Mouse (Mus musculus) inflammation-experienced regulatory T-cells, adult 6 months (primary cell): Measurements from ENCODE around the gene Rnaset2a. TPM values are rescaled to one million over a fixed set of nuclear protein-coding genes. Genes with fewer than 3 reads are reported as not detected.
"Not testable (repeated sequence)": the region's sequence is repeated elsewhere in the genome, so short reads cannot be mapped to it uniquely, and the experiment has no call there.

Experiments
- ATAC-seq: one replicate; pipeline ENCODE4 v1.8.0; 2017
- polyA plus RNA-seq, 3 experiments: library from polyadenylated mRNA; unstranded; fragments of 100-300 nt; shearing (Covaris generic); gene quantifications; one replicate each; pipeline ENCODE4 v1.2.1; 2017

The Rnaset2a gene
- 10 to 100 TPM; 41.7 to 52.1 (median 51.3) TPM for polyA plus RNA-seq

DNA sequence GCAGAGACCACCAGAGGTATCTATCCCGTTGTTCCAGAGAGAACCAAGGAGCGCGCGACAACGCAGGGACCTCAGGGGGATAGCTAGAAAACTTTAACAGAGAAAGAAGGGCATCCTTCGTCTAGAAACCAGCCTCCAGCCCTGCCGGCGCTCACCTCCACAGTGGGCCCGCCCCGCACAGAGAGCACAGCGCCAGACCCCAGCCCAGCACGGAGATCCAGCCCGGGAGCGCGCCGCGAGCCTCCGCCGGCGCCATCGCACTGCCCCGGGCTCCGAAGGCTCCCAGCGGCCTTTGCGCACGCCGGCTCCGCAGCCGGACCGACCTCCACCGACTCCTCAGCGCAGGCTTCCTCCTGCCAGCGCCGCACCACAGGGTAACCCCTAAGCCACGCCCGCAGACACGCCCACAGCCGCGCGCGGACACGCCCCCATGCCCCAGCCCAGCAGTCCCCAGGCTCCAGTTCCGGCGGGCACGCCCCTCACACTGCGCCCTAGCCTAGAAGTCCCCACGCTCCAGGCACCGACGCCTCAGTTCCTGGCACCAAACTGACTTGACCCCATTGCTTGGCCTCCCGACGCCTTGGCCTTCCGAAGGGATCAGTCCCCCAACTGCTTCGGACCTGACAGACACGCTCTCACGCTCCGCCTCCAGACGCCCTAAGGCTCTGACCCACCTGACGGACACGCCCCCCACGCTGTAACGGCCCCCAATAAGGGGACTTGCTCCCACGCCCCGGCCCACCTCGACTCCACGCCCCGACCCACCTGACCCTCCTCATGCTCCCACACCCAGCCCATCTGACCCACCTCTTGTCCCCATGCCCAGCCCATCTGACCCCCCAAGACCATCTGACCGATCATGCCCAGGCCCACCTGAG is at the start of gene Rnaset2a, which contains the start of gene Gm49673:
Gene Rnaset2a, minus strand, starts transcription at position 659 of the 878 bp plus-strand sequence.
Gene Gm49673, minus strand, starts transcription at position 350 of the 878 bp plus-strand sequence.
- peak; percentile 96 for ATAC-seq

DNA sequence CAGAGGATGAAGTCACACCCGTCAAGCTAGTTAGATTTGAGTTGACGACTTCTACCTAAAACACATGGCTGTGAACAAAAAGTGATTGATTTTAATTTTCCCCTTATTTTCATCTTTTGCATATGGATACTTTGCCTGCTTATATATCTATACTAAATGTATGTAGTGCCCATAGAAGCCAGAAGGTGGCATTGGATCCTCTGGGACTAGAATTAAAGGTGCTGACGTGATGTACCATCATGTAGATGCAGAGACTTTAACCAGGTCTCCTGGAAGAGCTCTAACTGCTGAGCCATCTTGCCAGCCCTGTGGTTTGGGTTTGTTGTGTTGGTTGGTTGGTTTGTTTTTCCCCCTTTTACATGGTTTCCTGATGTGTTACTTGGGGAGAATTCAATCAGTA is 49.8 kb upstream of the Rnaset2a start:
- ATAC-seq: peak; percentile 65

DNA sequence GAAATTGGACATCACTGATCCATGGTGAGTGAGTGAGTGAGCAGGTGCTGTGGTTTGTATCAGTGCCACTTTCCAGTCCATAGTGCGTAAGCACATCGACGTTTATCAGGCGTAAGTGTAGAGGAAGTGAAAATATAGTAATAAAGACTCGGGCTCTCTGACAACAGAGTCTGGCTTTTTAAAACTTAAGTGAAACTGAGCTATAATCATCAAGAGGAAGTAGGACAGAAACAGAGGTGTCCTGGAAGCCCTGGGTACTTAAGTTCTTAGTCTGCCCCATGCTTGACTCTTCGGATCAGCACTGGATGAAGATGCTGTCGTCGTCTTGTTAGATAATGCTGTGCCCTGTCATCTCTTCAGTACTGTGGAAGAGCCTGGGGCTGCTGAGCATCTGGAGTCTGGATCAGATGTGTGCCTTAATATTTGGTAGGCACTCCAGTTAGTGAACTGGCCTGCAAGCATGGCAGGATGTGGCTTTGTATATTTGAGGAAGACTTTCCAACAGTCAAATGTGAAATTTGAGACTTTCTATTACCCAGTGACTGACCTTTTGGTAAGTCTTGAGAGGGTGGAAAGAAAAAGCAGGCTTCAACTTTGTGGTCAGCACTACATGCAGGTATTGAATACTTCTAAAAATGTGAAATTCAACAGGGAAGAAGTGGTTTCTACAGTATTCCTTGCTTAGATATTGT is 47.9 kb upstream of the Rnaset2a start:
- ATAC-seq: peak; percentile 73

DNA sequence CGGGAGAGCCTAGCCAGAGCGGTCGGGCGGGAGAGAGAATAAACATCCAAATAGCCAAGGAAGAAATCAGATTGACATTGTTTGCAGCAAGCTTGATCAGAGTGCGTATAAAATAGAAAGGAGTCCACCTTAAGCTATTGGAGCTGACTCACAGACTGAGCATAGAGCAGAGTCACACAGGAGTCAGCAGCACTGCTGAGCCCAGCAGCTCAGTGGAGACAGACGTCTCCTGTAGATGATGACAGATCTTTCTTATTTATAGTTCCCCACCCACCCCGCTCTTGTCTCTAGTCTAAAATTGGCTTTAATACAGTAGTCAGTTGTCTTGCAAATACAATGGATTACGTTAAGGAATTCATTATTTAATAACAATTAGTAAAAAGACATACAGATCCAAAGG is 45.8 kb upstream of the Rnaset2a start:
- ATAC-seq: no peak

DNA sequence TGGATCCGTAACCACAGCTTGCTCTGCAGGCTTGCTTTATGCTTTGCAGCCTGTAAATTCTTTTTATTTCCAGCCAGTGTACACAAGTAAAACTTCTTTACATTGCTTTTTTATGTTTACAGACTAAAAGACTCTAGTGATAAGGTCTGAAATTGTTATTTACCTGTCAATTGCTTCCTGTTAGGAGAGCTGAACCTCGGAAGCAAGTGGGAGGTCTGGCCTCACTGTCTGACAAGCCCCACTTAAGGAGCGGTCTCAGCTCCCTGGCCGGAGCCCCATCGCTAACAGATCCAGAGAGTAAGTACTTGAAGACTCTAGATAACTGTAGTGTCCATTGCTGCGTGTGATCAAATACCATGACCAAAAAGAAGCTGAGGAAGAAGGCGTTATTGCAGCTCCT is 36.3 kb upstream of the Rnaset2a start:
- ATAC-seq: no peak

DNA sequence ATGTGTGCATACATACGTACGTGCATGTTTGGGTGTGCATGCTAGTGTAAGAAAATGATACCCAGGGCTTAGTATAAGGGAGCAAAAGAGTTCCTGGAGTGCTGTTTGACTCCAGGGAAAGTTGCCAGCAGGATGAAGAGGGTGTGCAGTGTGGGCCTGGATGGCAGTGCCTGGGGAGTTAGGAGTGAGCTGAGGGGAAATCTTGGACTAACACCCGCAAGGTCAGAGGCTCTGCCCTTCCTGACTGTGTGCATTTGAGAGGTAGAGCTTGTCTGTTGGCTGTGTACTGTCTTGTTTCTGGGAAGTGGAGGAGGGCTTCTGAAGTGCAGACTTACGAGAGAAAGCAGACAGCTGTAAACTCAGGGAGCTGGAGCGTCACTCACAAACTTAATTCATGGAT is 35.9 kb upstream of the Rnaset2a start:
- ATAC-seq: no peak

DNA sequence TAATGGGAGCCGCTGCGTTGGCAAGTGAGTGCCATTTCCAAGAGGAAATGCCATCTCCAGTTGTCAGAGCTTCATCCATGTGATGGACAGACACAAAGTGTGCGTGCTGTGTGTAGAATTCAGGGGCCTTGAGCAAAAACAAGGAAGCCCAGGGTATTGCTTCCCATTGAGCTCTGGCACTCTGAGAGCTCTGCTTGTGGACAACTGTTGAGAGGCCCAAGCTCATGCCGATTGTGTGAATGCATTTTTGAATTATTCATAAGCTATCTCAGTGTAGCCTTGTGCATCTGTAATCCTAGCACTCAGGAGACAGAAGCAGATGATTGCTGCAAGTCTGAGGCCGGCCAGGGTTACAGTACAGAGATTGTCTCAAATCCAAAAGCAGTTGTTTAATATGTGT is 29.2 kb upstream of the Rnaset2a start:
- no peak for ATAC-seq

DNA sequence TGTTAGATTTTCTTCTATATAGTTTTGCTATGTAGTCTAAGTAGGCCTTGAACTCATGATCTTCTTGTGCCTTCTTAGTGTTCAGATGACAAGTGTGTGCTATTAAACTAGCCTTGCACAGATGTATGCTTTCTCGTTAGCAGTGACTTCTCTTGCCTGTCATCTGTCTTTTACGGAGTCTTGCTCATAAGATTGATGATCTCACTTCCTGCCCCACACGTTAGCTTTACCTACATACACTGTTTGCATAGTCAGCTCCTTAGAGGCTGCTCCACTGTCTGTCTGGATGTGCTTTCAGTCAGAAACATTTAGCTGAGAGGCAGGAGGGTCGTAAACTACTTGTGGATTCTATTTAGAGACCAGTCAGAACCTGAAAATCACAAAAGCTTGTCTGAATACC is 23.2 kb upstream of the Rnaset2a start:
- ATAC-seq: peak; percentile 87

DNA sequence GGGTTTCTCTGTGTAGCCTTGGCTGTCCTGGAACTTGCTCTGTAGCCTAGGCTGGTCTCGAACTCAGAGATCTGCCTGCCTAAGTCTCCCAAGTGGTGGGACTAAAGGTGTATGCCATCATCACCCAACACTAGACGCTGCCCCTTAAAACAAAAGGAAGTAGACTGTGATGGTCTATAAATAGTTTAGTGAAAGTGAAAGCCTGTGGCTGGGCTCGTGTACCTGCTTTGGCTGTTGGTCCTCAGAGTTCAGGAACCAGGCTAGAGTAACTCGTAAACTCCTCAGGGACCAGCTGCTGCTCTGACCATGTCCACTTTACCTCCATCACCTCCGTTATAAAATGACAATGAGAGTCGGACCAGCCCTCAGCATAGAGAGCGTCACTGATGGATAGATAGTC is 22.4 kb upstream of the Rnaset2a start:
- ATAC-seq: peak; percentile 18

DNA sequence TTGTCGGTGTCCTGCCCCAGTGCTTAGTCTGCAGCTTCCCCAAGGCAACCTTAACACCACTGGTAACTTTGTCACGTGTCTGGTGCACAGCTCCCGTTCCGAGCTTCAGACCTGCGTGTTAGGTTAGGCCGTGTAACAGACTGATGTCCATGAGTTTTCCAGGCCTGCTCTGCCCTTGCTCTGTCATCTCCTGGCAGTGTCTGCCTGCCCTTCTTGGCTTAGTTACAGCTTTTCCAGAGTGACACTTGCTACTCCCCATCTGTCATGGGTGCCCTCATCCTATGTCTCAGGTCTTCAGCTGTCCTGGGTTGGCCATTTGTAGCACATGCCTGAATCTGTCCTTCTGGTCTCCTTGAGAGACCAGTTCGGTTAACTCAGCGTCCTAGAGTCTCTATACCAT is 19.5 kb upstream of the Rnaset2a start:
- ATAC-seq: not testable (repeated sequence)

DNA sequence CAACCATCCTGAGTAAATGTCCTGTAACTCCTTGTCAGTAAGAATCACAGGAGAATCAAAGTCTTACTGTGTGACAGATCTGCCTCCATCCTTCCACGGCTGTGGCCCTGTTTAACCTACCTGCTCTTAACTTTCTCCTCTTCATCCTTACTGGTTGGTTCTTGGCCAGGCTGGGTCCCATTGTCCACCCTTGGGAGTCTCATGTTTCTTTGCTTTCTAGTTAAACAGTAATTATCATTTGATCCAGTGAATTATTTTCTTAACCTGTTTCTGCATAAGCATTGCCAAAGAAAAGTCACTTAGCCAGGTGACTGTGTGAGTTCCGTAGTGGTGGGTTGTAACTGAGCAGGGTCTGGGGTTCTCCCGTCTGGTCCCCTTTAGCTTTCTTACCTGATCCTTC is 18.6 kb upstream of the Rnaset2a start:
- not testable (repeated sequence) for ATAC-seq

DNA sequence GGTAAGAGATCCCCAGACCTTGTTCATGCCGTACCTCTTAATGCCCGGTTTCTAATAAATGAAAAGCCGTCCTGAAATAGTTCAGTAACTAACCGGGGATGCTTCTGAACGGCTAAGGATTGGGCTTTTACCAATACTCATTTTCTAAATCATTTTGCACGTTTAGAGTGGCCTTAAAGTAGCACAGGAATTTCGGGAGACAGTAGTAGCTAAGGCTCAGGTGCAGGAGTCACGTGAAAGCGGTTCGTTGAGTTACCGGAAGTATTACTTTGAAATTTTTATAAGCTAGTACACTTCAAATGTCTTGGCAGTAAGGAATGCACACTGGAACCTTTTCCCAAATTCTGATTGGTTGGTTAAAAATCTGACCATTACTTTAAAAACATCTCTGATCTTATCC is 18.1 kb upstream of the Rnaset2a start:
- not testable (repeated sequence) for ATAC-seq

DNA sequence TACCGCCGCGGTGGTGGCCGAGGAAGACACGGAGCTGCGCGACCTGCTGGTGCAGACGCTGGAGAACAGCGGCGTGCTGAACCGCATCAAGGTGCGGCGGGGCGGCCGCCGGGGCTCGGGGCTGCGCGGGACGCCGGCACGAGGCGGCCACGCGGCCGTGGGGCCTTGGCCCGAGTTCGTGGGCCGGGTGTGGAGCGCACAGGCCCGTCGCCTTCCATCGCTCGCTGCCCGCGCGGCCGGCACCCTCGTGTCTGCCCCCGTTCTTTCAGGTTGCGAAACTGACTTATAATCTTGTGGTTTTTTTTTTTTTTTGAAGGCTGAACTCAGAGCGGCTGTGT is 17.7 kb upstream of the Rnaset2a start:
- not testable (repeated sequence) for ATAC-seq

DNA sequence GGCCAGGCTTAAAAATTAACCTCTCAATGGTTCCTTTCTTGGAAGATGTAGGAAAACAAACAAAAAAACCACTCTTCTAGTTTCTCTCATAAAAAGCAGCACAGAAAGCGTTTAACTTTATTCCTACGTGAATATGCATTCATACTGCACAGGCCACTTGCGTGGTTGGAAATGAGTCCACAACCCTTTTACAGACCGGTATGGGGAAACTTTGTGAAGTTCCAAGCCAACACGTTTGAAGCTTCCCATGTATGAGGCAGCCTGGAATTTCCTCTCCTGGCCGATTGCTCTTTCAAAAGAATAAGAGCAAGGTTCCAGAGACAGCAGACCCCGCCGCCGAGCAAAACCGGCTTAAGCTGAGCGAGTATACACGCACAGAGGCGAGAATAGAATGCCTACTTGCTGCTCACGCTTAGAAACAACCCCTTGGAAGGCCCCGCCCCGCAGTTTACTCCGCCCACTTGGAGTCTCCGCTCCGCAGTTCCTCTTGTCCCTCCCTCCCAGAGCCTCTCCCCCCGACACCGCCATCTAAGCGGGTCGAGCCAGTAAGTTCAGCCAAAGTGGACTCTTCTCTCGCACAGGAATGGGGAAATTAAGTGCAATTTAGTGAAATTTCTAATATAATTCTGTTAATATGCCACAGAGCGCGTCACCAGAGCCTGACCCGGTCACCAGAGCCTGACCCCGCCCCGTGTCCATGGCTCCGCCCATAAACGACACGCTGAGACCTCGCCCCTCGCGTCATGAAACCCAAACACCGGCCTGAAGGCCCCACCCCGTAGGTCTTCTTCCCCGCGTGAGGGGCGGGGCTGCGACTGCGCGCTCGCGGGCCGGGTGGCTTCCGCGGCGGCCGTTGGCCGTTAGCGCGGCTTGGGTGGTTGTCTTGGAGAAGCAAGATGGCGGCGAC is 17.1 kb upstream of the Rnaset2a start, which contains the start of gene Fgfr1op:
Gene Fgfr1op, plus strand, starts transcription at position 801 of the 907 bp plus-strand sequence.
- ATAC-seq: peak; percentile 84

DNA sequence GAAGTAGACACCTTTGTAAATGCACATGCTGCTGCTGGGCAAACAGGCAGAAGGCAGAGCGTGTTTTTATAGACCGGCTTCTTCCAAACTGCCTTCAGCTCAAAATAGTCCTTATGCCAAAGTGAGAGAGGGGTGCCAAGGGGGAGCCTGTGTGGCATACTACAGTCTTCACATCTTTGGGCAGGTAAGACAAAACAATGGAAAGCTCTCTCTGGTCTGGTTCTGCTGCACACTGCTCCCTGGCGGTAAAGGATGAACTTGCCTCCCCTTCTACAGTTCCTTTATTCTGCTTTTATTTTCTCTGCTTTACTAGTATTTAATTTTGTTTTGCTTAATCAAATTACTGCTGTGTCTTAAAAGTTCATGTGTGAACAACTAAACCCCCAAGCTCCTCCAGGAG is 13.1 kb upstream of the Rnaset2a start:
- ATAC-seq: peak; percentile 13

DNA sequence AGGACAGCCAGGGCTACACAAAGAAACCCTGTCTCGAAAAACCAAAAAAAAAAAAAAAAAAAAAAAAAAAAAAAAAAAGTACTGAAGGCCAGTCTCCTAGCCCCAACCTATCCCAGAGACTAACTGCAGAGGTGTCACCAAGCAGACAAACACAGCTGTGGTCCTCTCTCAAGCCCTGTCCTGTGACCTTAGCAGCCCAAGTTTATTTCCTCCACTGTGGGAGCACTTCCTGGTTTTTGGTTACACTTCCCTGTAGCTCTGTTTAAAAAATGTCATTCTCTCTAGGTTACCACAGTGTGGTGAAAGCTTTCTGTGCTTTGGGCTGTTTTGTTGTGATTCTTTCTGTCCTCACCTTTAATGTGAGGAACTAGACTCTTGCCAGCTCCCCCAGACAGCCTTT is 10.7 kb upstream of the Rnaset2a start:
- ATAC-seq: not testable (repeated sequence)

DNA sequence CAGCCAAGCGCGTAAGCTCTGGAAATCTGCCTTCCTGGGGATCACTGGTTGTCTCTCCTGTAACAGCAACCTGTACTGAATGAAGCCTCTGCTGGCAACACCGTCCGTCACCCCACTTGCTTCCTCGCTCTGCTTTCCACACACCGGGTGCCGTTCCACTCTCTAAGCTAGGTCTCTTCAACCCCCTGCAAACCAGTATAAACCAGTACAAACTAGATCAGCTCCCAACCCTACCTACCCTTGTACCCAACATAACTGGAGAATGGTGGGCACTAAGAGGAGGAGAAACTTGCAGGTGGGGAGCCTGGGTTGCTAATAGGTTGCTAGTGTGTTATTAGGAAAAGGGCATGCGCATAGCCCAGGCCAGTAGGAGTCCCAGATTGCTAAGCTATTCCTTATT is 8.1 kb upstream of the Rnaset2a start:
- not testable (repeated sequence) for ATAC-seq

DNA sequence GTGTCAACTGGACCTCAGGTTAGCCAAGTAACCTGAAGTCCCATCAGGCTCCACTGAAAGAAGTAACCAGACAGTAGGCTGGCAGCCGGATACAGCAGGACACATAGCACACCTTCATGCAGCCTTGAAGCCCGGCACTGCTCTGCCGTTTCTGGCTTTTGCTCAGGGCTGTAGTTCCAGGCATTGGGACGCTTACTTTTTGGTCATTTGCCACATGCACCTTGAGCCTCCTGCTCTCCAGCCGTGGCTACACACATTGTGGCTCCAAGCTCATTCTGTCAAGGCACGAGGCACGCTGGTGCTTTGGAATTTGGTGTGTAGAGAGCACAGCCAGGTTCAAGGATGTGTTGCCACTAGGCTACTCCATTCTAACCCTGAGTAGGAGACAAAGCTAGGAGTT is 7.1 kb upstream of the Rnaset2a start:
- ATAC-seq: not testable (repeated sequence)

DNA sequence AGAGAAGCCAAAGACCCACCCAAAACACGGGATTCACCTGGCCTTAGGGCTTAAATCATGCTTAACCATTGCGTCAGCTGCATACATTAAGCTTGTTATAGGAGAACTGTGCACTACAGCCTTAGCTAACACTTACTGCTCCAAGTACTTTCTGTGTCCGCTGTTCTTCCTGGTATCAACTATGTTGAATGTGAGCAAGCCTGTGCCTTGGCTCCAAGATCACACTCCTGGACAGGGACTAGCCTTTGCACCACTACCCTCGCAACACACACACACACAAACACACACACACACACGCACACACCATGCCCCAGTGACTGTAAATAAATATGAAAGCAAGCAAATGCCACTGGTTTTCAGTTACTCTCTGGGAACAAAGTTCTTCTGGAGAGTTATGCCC is 966 bp downstream of the Rnaset2a start:
- ATAC-seq: not testable (repeated sequence)

DNA sequence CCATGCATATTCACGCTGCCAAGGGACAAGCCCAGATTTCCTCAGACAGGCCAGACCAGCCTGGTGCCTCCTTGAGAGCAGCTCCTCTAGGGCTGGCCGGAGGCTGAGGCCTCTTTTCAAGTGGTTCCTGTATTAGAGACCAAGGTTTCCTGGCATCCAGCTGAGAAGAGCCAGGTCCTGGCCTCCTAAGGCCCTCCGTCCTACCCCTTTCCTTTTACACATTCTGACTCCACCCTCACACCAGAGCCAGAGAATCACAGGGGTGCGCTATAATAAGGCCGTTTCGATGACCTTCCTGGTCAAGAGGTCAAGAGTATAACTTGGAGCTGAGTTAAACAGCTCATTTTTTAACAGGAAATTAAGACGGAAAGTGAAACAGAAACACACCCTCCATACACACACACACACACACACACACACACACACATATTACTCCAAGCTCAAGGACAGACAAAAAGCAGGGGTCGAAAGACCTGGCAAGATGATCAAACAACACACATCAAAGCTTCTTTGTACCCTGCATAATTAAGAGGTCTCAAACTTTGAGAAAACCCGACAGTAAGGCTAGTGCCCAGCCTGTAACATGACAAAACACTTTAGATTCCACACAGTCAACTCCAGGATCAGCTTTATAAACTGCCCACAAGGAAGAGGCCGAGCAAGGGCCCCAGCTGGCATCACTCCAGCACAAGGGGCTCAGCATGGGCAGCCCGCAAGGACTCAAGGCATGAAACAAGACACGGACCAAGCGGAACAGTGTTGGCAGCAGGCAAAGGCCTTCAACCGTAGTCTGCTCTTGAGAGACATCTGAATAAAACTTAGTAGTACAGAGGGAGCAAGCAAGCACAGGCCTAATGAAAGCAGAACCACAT is 3.9 kb downstream of the Rnaset2a start:
- ATAC-seq: peak; percentile 6

DNA sequence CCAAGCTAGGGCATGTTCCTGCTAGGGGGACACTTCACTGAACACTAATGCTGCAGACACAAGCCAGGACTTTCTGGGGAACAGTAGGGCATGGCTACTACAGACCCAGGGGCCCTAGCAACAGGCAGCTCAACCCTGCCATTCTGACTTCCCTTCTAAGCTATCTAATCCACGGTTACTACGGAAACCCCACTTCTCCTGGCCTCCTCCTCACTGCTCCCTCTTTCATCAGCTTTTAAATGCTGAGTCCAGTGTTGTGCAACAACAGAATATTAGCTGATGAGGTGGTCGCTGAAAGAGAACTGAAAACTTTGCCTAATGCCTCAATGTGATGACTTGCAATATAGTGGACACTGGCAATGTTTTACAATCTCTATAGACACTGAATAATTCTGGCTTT is 7.7 kb downstream of the Rnaset2a start:
- not testable (repeated sequence) for ATAC-seq

DNA sequence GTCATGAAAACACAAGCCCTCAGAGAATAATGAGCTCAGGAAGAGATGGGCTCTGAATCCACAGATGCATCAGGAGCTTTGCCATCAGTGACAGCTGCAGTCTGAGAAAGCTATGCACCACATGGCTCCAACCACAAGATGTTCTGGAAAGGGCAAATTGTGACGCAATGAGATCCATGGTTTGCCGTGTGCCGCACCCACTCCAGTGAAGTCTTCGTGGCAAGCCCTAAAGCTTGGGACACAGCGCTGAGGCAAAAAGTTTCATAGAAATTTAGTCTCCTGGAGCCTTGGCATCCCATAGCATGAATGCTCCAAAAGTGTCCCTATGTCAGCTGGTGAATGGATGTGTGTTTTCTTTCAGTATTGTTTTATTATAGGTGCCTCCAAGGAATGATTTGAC is 9.8 kb downstream of the Rnaset2a start:
- ATAC-seq: not testable (repeated sequence)
